Mouse (Mus musculus) gastrocnemius, adult 2 months (tissue): Measurements from ENCODE around the gene Tjp1. TPM values are rescaled to one million over a fixed set of nuclear protein-coding genes. Genes with fewer than 3 reads are reported as not detected.

ENCODE experiments used
- DNase-seq: peaks from one replicate; pipeline ENCODE4 v3.0.0; 2022
- H3K27ac ChIP-seq: fragments of 200-600 bp; 2 replicates; pipeline ENCODE4 v1.8.1; 2022; ENCODE audit warnings: mild to moderate bottlenecking
- H3K4me3 ChIP-seq: fragments of 200-600 bp; 2 replicates; pipeline ENCODE4 v1.8.1; 2022; ENCODE audit warnings: mild to moderate bottlenecking, moderate library complexity
- CTCF ChIP-seq: fragments of 200-600 bp; IDR thresholded peaks from 2 replicates; pipeline ENCODE4 v1.8.1; 2022; ENCODE audit warnings: antibody characterized with exemption, mild to moderate bottlenecking, moderate library complexity
- intact Hi-C: fragments of 180-260 bp; cut with DNase I; formaldehyde crosslinking; loops from one replicate; pipeline ENCODE4 v1.15.1; 2025
- total RNA-seq, 2 experiments: library from RNA; stranded (reverse); gene quantifications; 2 replicates each; pipeline ENCODE4 v1.2.3; 2021

Tjp1 gene
- total RNA-seq, 2 experiments from 2014 or later, result 21.1 to 23.8 TPM

DNA sequence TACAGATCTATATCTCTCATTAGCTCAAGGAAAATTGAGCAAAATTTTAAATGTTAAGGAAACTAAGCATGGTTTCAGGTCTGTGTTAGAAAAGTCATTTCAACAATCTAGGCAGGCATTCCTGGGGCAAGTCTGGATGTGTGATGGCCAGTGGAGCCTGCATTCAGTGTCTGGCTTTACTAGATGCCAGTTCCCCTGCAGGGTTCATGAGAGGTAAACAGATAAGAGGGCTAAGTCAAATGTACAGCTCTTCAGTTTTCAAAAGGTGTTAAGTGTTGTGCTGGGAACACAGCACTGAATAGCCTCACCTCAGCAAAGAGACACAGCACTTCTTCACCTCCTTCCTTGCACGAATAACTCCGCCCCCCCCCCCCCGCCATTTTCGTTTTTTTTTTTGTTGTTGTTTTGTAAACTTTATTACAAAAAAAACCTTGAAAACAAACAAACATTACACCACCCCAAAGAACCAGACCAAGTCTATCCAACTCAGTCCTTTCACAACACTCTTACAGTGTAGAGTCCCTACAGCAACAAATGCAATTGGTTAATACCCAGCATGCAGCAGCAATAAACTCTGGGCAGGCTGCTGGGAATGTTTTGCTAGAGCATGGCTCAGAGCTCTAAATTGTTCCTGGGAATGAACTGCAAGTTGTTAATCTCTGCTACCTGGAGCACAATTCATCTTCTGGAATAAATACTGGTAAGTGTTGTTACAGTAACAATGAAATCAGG is 177.1 kb downstream of the Tjp1 start:
- no peak overlapping the region for H3K4me3 ChIP-seq
- no peak for TF ChIP-seq CTCF
- DNase-seq, result no peak
- intact Hi-C loops, result no loop called here
- H3K27ac ChIP-seq, result no peak overlapping the region

DNA sequence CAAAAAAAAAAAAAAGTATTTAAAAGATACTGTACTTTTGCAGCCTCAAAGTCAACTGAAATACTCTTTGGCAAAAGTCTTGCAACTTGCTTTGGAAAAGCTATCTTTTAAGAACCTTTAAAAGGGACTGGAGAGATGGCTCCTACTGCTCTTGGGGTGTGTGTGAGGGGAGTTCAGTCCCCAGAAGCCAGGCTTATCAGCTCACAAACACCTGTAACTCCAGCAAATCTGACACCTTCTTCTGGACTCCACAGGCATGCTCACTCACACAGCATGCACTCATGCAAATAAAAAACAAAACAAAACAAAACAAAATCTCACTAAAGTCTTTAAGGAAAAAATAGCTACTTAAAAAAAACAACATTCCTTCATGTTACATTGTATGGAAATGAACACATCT is 179.0 kb downstream of the Tjp1 start:
- intact Hi-C loops, result no loop called here
- Histone ChIP-seq H3K4me3 (no peak overlapping the region), H3K27ac (no peak overlapping the region)
- no peak for DNase-seq
- no peak for TF ChIP-seq CTCF

DNA sequence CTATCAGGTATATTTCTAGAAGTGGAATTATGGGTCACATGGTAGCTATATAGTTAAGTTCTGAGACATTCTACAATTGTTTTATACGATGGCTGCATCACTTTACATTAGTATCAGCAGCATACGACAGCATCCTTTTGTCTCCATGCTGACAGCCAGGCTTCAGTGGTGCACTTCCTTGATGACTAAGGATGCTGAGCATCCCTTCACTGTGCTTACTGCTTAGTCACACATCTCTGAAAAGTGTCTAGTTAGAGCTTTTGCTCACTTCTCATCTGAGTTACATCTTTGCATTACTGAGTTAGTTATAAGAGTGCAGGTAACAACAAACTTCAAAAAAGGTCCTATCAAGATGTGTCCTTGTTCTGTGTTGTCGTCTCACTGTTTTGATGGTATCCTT is 182.3 kb downstream of the Tjp1 start:
- no peak for DNase-seq
- intact Hi-C loops, result no loop called here
- no peak overlapping the region for H3K4me3 ChIP-seq

GRCm38 (mm10) chr7:65337581-65338270 is 189.9 kb downstream of the Tjp1 start:
- intact Hi-C loops, result no loop called here
- no peak for TF ChIP-seq CTCF

More for the DNA sequence above, 182.3 kb downstream of the Tjp1 start:
- H3K27ac ChIP-seq, result no peak overlapping the region
- TF ChIP-seq CTCF, result no peak

DNA sequence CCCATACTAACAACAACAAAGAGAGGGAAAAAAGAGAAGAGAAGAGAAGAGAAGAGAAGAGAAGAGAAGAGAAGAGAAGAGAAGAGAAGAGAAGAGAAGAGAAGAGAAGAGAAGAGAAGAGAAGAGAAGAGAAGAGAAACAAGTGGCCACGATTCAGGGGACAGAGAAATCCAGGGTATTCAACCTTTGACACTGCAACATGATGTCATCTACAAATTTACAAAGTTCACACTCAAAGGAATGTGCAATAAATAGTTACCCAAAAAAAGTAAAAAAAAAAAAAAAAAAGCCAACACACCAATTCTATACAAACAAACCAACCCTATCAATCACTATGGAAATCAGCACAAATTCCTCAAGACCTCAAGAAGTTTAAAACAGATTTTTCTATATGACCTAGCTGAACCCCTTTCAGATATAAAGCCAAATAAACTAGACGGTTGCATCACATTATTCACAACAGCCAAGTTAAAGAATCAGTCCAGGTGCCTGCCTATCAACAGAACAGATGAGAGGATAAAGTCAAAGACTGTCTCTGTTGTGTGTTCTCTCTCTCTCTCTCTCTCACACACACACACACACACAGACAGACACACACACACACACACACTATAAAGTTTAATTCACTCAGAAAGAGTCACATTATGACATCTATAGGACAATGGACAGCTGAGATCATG is 194.4 kb downstream of the Tjp1 start:
- Histone ChIP-seq H3K4me3 (no peak overlapping the region), H3K27ac (no peak overlapping the region)
- DNase-seq, result no peak
- no peak for TF ChIP-seq CTCF
- intact Hi-C loops, result no loop called here

More at GRCm38 (mm10) chr7:65337581-65338270, 189.9 kb downstream of the Tjp1 start:
- Histone ChIP-seq H3K27ac (no peak overlapping the region), H3K4me3 (no peak overlapping the region)
- DNase-seq, result no peak

DNA sequence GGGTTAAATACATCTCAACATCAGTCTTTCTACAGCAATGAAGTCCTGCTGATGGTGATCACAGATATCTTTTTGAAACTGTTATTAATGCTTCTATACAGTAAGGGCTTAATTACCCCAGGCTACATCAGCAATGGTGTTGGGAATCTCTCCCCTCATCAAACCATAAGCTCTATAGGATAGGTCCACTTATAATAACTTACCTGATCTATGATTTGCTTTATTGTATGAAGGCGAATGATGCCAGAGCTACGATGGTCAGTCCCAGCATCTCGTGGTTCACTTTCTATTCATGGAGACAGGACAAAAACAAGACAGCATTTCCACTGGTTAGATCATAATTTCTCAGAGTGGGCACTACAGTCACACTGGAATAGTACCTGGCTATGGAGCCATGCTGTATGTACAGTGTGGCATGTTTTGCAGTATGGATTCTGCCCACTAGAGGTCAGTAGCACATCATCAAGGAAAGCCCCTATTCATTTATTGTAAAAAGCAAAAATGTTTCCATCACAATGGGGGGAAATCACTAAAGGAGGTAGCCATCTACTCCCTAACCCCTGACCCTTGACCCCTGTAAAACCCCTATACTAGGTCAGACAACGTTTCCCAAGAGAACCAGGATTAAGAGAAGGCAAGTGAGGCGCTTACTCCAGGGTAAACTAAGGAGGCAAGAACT is 208.4 kb downstream of the Tjp1 start:
- Histone ChIP-seq H3K4me3 (no peak overlapping the region), H3K27ac (no peak overlapping the region)
- no peak; the same call in 1 of the 2 replicates for TF ChIP-seq CTCF
- intact Hi-C loops, result loop anchor here (1.0 to 5.0 kb wide), 3 partner anchors 179 to 323 kb away; partner anchors contain the start of gene Tarsl2
- peak; percentile 51 for DNase-seq

GRCm38 (mm10) chr7:65317418-65317817 is 210.2 kb downstream of the Tjp1 start:
- peak; percentile 68 for DNase-seq
- Histone ChIP-seq H3K4me3 (no peak overlapping the region), H3K27ac (no peak overlapping the region)
- intact Hi-C loops, result loop anchor here (5.0 kb wide), 1 partner anchor 325 kb away; the partner anchor contains the start of gene Tarsl2
- no peak; the same call in 1 of the 2 replicates for TF ChIP-seq CTCF

DNA sequence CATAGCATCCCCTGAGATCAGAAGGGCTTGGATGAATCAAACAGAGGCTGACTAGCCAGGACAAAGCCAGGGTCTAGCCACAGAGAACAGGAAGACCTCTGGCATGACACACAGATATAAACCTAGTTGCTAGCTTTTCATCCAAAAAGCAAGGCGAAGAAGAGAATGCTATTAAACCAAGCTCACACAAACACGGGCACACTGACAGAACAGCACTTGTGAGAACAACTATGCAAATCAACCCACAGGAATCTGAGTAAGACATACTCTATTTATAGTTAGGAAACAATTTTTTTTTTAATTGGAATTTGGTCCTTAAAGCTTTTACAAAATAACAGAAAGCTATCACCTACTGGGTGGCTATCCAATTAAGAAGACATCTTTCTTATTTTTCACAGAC is 212.4 kb downstream of the Tjp1 start:
- Histone ChIP-seq H3K27ac (no peak overlapping the region), H3K4me3 (no peak overlapping the region)
- TF ChIP-seq CTCF, result no peak
- no peak for DNase-seq
- intact Hi-C loops, result loop anchor here (5.0 kb wide), 1 partner anchor 327 kb away; the partner anchor contains the start of gene Tarsl2

DNA sequence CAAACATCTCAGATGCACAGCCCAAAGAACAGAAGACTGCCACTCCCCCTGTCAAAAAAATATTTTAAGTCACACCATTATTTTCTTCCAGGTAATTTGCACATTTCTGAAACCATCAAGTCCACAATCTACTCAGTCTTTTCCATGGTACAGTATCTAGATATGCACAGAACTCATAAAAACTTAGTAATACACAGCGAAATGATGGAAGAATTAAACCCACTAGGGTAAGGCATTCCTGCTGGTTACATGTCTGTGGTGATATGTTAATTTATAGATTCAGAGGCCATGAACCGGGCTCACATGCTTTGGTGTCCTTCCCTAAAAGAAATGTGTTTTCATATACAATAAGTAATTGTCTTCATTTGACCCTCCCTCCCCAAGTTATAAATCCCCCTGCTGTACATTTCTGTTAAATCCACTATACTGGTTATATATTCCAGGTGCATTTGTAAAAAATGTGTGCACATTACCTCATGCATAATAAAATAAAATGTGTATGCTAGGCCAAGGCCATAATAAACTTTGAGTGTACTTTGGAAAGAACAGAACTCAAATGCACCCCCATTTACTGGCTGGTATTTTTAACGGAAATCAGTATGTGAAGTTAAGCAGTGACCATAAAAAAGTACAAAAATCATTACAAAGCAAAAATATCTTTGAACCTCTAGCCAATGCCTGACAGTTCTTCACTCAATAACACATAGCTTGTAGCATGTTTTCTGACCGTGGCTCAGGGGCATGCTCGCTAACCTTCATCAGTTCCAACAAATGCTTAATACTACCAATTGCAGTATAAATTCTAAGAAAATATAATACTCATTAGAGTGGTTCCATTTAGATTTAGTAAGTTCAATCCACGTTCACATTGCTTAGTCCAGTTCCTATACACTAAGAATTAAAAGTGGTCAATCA is 230.6 kb downstream of the Tjp1 start:
- no peak for DNase-seq
- Histone ChIP-seq H3K4me3 (no peak overlapping the region), H3K27ac (no peak overlapping the region)
- intact Hi-C loops, result no loop called here
- TF ChIP-seq CTCF, result no peak

DNA sequence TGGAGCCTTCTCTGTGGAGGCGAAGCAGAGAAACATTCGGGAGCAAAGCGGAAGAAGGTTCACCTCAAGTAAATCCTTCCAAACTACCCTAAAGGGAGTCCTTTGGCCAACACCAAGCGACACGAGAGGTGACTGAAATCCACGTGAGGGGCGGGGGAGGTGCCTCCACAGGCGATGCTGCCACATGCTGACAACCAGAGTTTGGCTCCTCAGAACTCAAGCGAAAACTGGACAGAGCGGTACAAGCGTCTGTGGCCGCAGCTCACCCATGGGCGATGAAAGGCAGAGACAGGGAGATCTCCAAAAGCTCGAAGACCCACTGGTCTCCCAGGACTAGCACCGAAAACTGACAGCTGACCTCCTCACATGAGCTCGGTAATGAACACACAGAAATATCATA is 244.7 kb downstream of the Tjp1 start:
- Histone ChIP-seq H3K4me3 (no peak overlapping the region), H3K27ac (no peak overlapping the region)
- intact Hi-C loops, result no loop called here
- TF ChIP-seq CTCF, result no peak
- DNase-seq, result no peak

- no peak overlapping the region for H3K27ac ChIP-seq
- DNase-seq, result no peak
- no peak overlapping the region for H3K4me3 ChIP-seq
- intact Hi-C loops, result no loop called here
- TF ChIP-seq CTCF, result no peak
Observed at GRCm38 (mm10) chr7:65281960-65282359, 245.6 kb downstream of the Tjp1 start.
